Mouse (Mus musculus): ENCODE measurements around the gene Gdpd3. TPM values are rescaled to one million over a fixed set of nuclear protein-coding genes. Genes with fewer than 3 reads are reported as not detected.

Gdpd3 gene
- total RNA-seq, 2 experiments from 2014 or later, result 0.99 to 3.0 TPM

Other genes with a start within 250 kb of the Gdpd3 start
- gene Eif3c, start 199.9 kb upstream of the Gdpd3 start, total RNA-seq (2021), result 100 to 1,000 TPM; 169 to 193 TPM
- under 1 TPM; 0.39 to 0.63 TPM for gene Apobr, start 181.4 kb upstream of the Gdpd3 start, total RNA-seq (2021)
- gene Cln3, start 180.5 kb upstream of the Gdpd3 start, total RNA-seq (2021), result 10 to 100 TPM; 27.4 to 35.8 TPM
- not detected for gene Il27, start 171.4 kb upstream of the Gdpd3 start, total RNA-seq (2021)
- 10 to 100 TPM; 16.6 to 17.2 TPM for gene Nupr1, start 135.5 kb upstream of the Gdpd3 start, total RNA-seq (2021)
- 10 to 100 TPM; 27.2 to 38.4 TPM for gene Sgf29, start 117.0 kb upstream of the Gdpd3 start, total RNA-seq (2021)
- 10 to 100 TPM in 1 of 2 experiments, 1 to 10 TPM in 1; 9.6 to 15.9 TPM for gene Sult1a1, start 89.9 kb upstream of the Gdpd3 start, total RNA-seq (2021)
- 100 to 1,000 TPM in 1 of 2 experiments, 10 to 100 TPM in 1; 85.8 to 109 TPM for gene Bola2, start 70.9 kb upstream of the Gdpd3 start, total RNA-seq (2021)
- 10 to 100 TPM; 17.6 to 20.3 TPM for gene Slx1b, start 70.5 kb upstream of the Gdpd3 start, total RNA-seq (2021)
- gene Coro1a, start 58.5 kb upstream of the Gdpd3 start, total RNA-seq (2021), result 100 to 1,000 TPM; 159 to 176 TPM
- gene Mapk3, start 6.7 kb upstream of the Gdpd3 start, total RNA-seq (2021), result 100 to 1,000 TPM; 148 to 172 TPM
- gene Ypel3, start 10.6 kb downstream of the Gdpd3 start, total RNA-seq (2021), result 100 to 1,000 TPM; 303 to 345 TPM
- under 1 TPM; 0.54 to 0.68 TPM for gene Tbx6, start 15.1 kb downstream of the Gdpd3 start, total RNA-seq (2021)
- gene Ppp4c, start 26.2 kb downstream of the Gdpd3 start, total RNA-seq (2021), result 10 to 100 TPM; 47.5 to 49.9 TPM
- 10 to 100 TPM; 81.6 to 84.1 TPM for gene Fam57b, start 31.3 kb downstream of the Gdpd3 start, total RNA-seq (2021)
- gene 4930451I11Rik, start 65.3 kb downstream of the Gdpd3 start, total RNA-seq (2021), result not detected
- gene Doc2a, start 81.1 kb downstream of the Gdpd3 start, total RNA-seq (2021), result 10 to 100 TPM; 56.3 to 67.0 TPM
- gene Hirip3, start 95.6 kb downstream of the Gdpd3 start, total RNA-seq (2021), result 10 to 100 TPM; 31.1 to 33.8 TPM
- gene Ino80e, start 96.0 kb downstream of the Gdpd3 start, total RNA-seq (2021), result 10 to 100 TPM; 47.8 to 49.4 TPM
- gene Taok2, start 118.4 kb downstream of the Gdpd3 start, total RNA-seq (2021), result 100 to 1,000 TPM; 152 to 156 TPM
- gene Tmem219, start 156.6 kb downstream of the Gdpd3 start, total RNA-seq (2021), result 10 to 100 TPM; 22.4 to 25.3 TPM
- gene Kctd13, start 162.5 kb downstream of the Gdpd3 start, total RNA-seq (2021), result 100 to 1,000 TPM; 149 to 167 TPM
- 10 to 100 TPM; 47.2 to 53.0 TPM for gene Asphd1, start 183.2 kb downstream of the Gdpd3 start, total RNA-seq (2021)
- gene Sez6l2, start 184.2 kb downstream of the Gdpd3 start, total RNA-seq (2021), result 100 to 1,000 TPM; 413 to 414 TPM
- gene Cdipt, start 209.6 kb downstream of the Gdpd3 start, total RNA-seq (2021), result 100 to 1,000 TPM; 182 to 199 TPM
- not detected for gene Cdiptos, start 209.8 kb downstream of the Gdpd3 start, total RNA-seq (2021)
- 1 to 10 TPM; 6.8 to 8.6 TPM for gene Mvp, start 248.3 kb downstream of the Gdpd3 start, total RNA-seq (2021)

Measured in left cerebral cortex, postnatal 36 days (tissue).